Mouse (Mus musculus) forebrain, embryonic 12.5 days (tissue): ENCODE data around the gene Emx1. TPM values are rescaled to one million over a fixed set of nuclear protein-coding genes. Genes with fewer than 3 reads are reported as not detected.

Experiments used
- ATAC-seq: fragments of 200-750 bp; cut with Nextera tagmentation; 2 replicates; pipeline ENCODE4 v1.8.0; 2017; ENCODE audit warnings: moderate TSS enrichment; ENCODE audit not compliant: low FRiP score
- H3K27ac ChIP-seq: fragments of 300-500 bp; sonication (generic); 2 replicates; pipeline ENCODE4 v1.5.1; 2016; ENCODE audit warnings: mild to moderate bottlenecking
- H3K27me3 ChIP-seq: fragments of 300-500 bp; sonication (generic); 2 replicates; pipeline ENCODE4 v1.6.1; 2016; ENCODE audit warnings: mild to moderate bottlenecking
- H3K36me3 ChIP-seq: fragments of 300-500 bp; sonication (generic); replicated peaks from 2 replicates; pipeline ENCODE4 v1.6.1; 2016; ENCODE audit warnings: mild to moderate bottlenecking
- H3K4me1 ChIP-seq: fragments of 300-500 bp; sonication (generic); 2 replicates; pipeline ENCODE4 v1.6.1; 2016
- H3K4me2 ChIP-seq: fragments of 300-500 bp; sonication (generic); 2 replicates; pipeline ENCODE4 v1.6.1; 2016; ENCODE audit warnings: mild to moderate bottlenecking, moderate library complexity
- H3K4me3 ChIP-seq: fragments of 300-500 bp; sonication (generic); replicated peaks from 2 replicates; pipeline ENCODE4 v1.5.1; 2016; ENCODE audit warnings: mild to moderate bottlenecking
- H3K9ac ChIP-seq: fragments of 300-500 bp; sonication (generic); 2 replicates; pipeline ENCODE4 v1.6.1; 2016; ENCODE audit warnings: mild to moderate bottlenecking
- H3K9me3 ChIP-seq: fragments of 300-500 bp; sonication (generic); 2 replicates; pipeline ENCODE4 v1.6.1; 2016
- WGBS: fragments of 180-500 bp; shearing (Covaris S2); methylation state at CpG from one replicate; pipeline ENCODE4 v1.1.7; 2016; 5-methylcytosine and 5-hydroxymethylcytosine counted together
- polyA plus RNA-seq: library from polyadenylated mRNA; unstranded; fragments of >200 nt; fragmentation: Nextera tagmentation; extraction: Ambion mirVana; gene quantifications from 2 replicates; pipeline ENCODE4 v1.2.1, GENCODE M21; 2016

Gene Emx1
- polyA plus RNA-seq, 1 experiment from 2014 or later: 89.0 TPM

- 32% methylated on average over 5 of the region's 5 CpGs for WGBS
- H3K27ac ChIP-seq: peak overlapping the region; percentile 27; the same call in 1 of the 2 replicates
- H3K4me3 ChIP-seq: no peak overlapping the region
- no peak overlapping the region for H3K4me2 ChIP-seq
- H3K27me3 ChIP-seq: peaks cover 4% of the 10 kb centered on the region
- no peak overlapping the region for H3K9ac ChIP-seq
- H3K9me3 ChIP-seq: no peaks in the 10 kb centered on the region
- H3K4me1 ChIP-seq: peaks cover 59% of the 10 kb centered on the region
- H3K36me3 ChIP-seq: no peaks in the 10 kb centered on the region
- peak; percentile 30; the same call in 1 of the 2 replicates for ATAC-seq
Measured at GRCm38 (mm10) chr6:85237001-85237400, 49.8 kb downstream of the Emx1 start.

GRCm38 (mm10) chr6:85237595-85238337 is 50.5 kb downstream of the Emx1 start:
- peak overlapping the region; percentile 27; the same call in 1 of the 2 replicates for H3K27ac ChIP-seq
- H3K4me3 ChIP-seq: no peak overlapping the region
- ATAC-seq: peak; percentile 51; the same call in 1 of the 2 replicates
- no peak overlapping the region for H3K9ac ChIP-seq
- no peaks in the 10 kb centered on the region for H3K9me3 ChIP-seq
- H3K36me3 ChIP-seq: no peaks in the 10 kb centered on the region
- peaks cover 4% of the 10 kb centered on the region; the same call in 1 of the 2 replicates for H3K27me3 ChIP-seq
- H3K4me1 ChIP-seq: peaks cover 52% of the 10 kb centered on the region
- no peak overlapping the region for H3K4me2 ChIP-seq
- 45% methylated on average over 10 of the region's 10 CpGs for WGBS

GRCm38 (mm10) chr6:85239044-85239489 is 51.8 kb downstream of the Emx1 start:
- WGBS: 5% methylated on average over 4 of the region's 4 CpGs
- H3K27me3 ChIP-seq: 0 out of 2 replicates have a peak, but pooled peaks cover 4% of the 10 kb centered on the region
- H3K9me3 ChIP-seq: no peaks in the 10 kb centered on the region
- 0 out of 2 replicates have a peak overlapping the region, but pooled peaks have one; percentile 4 for H3K4me2 ChIP-seq
- peak; percentile 52; the same call in 1 of the 2 replicates for ATAC-seq
- H3K36me3 ChIP-seq: no peaks in the 10 kb centered on the region
- no peak overlapping the region for H3K27ac ChIP-seq
- H3K4me3 ChIP-seq: no peak overlapping the region
- H3K4me1 ChIP-seq: peaks cover 47% of the 10 kb centered on the region
- H3K9ac ChIP-seq: no peak overlapping the region

GRCm38 (mm10) chr6:85249821-85250220 is 62.6 kb downstream of the Emx1 start:
- Histone ChIP-seq H3K4me1 (peaks cover 24% of the 10 kb centered on the region), H3K36me3 (peaks cover 7% of the 10 kb centered on the region; the same call in 1 of the 2 replicates), H3K9ac (no peak overlapping the region), H3K9me3 (no peaks in the 10 kb centered on the region), H3K4me2 (no peak overlapping the region), H3K27me3 (peaks cover 4% of the 10 kb centered on the region; the same call in 1 of the 2 replicates), H3K27ac (no peak overlapping the region), H3K4me3 (no peak overlapping the region)
- WGBS: 74% methylated on average over 9 of the region's 9 CpGs
- no peak for ATAC-seq

GRCm38 (mm10) chr6:85250811-85251241 is 63.6 kb downstream of the Emx1 start:
- H3K9ac ChIP-seq: no peak overlapping the region
- no peaks in the 10 kb centered on the region for H3K9me3 ChIP-seq
- H3K27me3 ChIP-seq: peaks cover 4% of the 10 kb centered on the region; the same call in 1 of the 2 replicates
- no peak for ATAC-seq
- peaks cover 24% of the 10 kb centered on the region for H3K4me1 ChIP-seq
- H3K27ac ChIP-seq: 0 out of 2 replicates have a peak overlapping the region, but pooled peaks have one; percentile 31
- 40% methylated on average over 6 of the region's 6 CpGs for WGBS
- no peak overlapping the region for H3K4me3 ChIP-seq
- no peaks in the 10 kb centered on the region for H3K36me3 ChIP-seq
- no peak overlapping the region for H3K4me2 ChIP-seq

- WGBS: 61% methylated on average over 17 of the region's 17 CpGs
- ATAC-seq: peak; percentile 64; the same call in 1 of the 2 replicates
- peaks cover 4% of the 10 kb centered on the region; the same call in 1 of the 2 replicates for H3K27me3 ChIP-seq
- H3K36me3 ChIP-seq: no peaks in the 10 kb centered on the region
- H3K9me3 ChIP-seq: no peaks in the 10 kb centered on the region
- no peak overlapping the region for H3K4me3 ChIP-seq
- H3K4me2 ChIP-seq: no peak overlapping the region
- H3K9ac ChIP-seq: no peak overlapping the region
- 0 out of 2 replicates have a peak overlapping the region, but pooled peaks have one; percentile 42 for H3K27ac ChIP-seq
- peaks cover 24% of the 10 kb centered on the region for H3K4me1 ChIP-seq
Measured at GRCm38 (mm10) chr6:85252251-85253058, 65.2 kb downstream of the Emx1 start.

- H3K27ac ChIP-seq: no peak overlapping the region
- no peak overlapping the region for H3K4me3 ChIP-seq
- ATAC-seq: no peak
- H3K4me2 ChIP-seq: no peak overlapping the region
- peaks cover 24% of the 10 kb centered on the region for H3K4me1 ChIP-seq
- H3K9ac ChIP-seq: no peak overlapping the region
- H3K9me3 ChIP-seq: no peaks in the 10 kb centered on the region
- H3K27me3 ChIP-seq: peaks cover 4% of the 10 kb centered on the region; the same call in 1 of the 2 replicates
- WGBS: 90% methylated on average over 3 of the region's 3 CpGs
- no peaks in the 10 kb centered on the region for H3K36me3 ChIP-seq
Measured at GRCm38 (mm10) chr6:85253275-85253674, 66.0 kb downstream of the Emx1 start.

Other genes starting within 250 kb of the Emx1 start
- gene Exoc6b, start 117.9 kb upstream of the Emx1 start, polyA plus RNA-seq: 43.7 and 44.8 TPM in 2 replicates
- gene Spr, start 49.7 kb upstream of the Emx1 start, polyA plus RNA-seq: 28.9 and 31.7 TPM in 2 replicates
- gene Sfxn5, start 146.0 kb downstream of the Emx1 start, polyA plus RNA-seq: 16.8 and 17.2 TPM in 2 replicates
- gene Rab11fip5, start 187.2 kb downstream of the Emx1 start, polyA plus RNA-seq: 6.8 and 8.2 TPM in 2 replicates
- not detected in 2 replicates for gene Noto, start 236.4 kb downstream of the Emx1 start, polyA plus RNA-seq
- gene Smyd5, start 244.6 kb downstream of the Emx1 start, polyA plus RNA-seq: 49.8 and 51.5 TPM in 2 replicates